Mouse (Mus musculus) T-helper 1 cell (primary cell): Measurements from ENCODE around the gene Scgb2b11.
"Not testable (repeated sequence)": the region's sequence is repeated elsewhere in the genome, so short reads cannot be mapped to it uniquely, and the experiment has no call there.

Experiments used
- in situ Hi-C: fragments of 300-600 bp; cut with MboI, MseI; formaldehyde crosslinking; loops from one replicate; pipeline ENCODE4 v1.15.1; 2025; ENCODE audit warnings: high pct_unique_total_duplicates

Scgb2b11 gene

GRCm38 (mm10) chr7:32211045-32211444 is at the start of gene Scgb2b11:
Gene Scgb2b11 (minus strand): TSS chr7:32211145.
- in situ Hi-C loops, result loop anchor here (5.0 kb wide), 1 partner anchor 966 kb away; no protein-coding TSS in a partner anchor

GRCm38 (mm10) chr7:32222540-32222939 is 11.6 kb upstream of the Scgb2b11 start, which contains the start of gene Scgb1b11:
Gene Scgb1b11 (plus strand): TSS chr7:32222840.
- in situ Hi-C loops, result not testable (repeated sequence)
